Mouse (Mus musculus): ENCODE data around the gene Olfr103. TPM values are rescaled to one million over a fixed set of nuclear protein-coding genes. Genes with fewer than 3 reads are reported as not detected.

The Olfr103 gene
- not detected in 2 replicates for polyA plus RNA-seq (2016; fragmentation: Nextera tagmentation; extraction: Ambion mirVana)

- DNase-seq (ENCODE audit: low spot score): no peak
- WGBS: 94% methylated on average over 2 of the region's 2 CpGs
- H3K4me3 ChIP-seq: no peak within 1 kb of the TSS
- H3K9me3 ChIP-seq (replicated peaks): no peaks in the 10 kb centered on the region
- H3K27me3 ChIP-seq (ENCODE audit: low read depth, poor library complexity, severe bottlenecking): no peaks in the 10 kb centered on the region
- no peaks in the 10 kb centered on the region for H3K36me3 ChIP-seq
- no peaks in the 10 kb centered on the region for H3K4me1 ChIP-seq
- no peak within 1 kb of the TSS for H3K27ac ChIP-seq
These were observed at the start of gene Olfr103 for GRCm38 (mm10) chr17:37339598-37339997. Gene Olfr103 (minus strand): TSS chr17:37339698.

GRCm38 (mm10) chr17:37378733-37379132 lies 39.2 kb upstream of the Olfr103 start, which contains the start of gene Olfr105-ps:
Gene Olfr105-ps (plus strand): TSS chr17:37379033.
- H3K36me3 ChIP-seq: no peaks in the 10 kb centered on the region
- H3K4me1 ChIP-seq: no peaks in the 10 kb centered on the region

GRCm38 (mm10) chr17:37359282-37359681 lies 19.8 kb upstream of the Olfr103 start, which contains the start of gene Olfr104-ps:
Gene Olfr104-ps (plus strand): TSS chr17:37359582.
- no peaks in the 10 kb centered on the region for H3K9me3 ChIP-seq (replicated peaks)
- H3K4me1 ChIP-seq: no peaks in the 10 kb centered on the region
- no peaks in the 10 kb centered on the region for H3K27me3 ChIP-seq (ENCODE audit: low read depth, poor library complexity, severe bottlenecking)
- DNase-seq (ENCODE audit: low spot score): no peak
- H3K27ac ChIP-seq: no peak within 1 kb of the TSS
- no peaks in the 10 kb centered on the region for H3K36me3 ChIP-seq
- H3K4me3 ChIP-seq: no peak within 1 kb of the TSS

More at GRCm38 (mm10) chr17:37378733-37379132, 39.2 kb upstream of the Olfr103 start, which contains the start of gene Olfr105-ps:
- Histone ChIP-seq H3K27me3 (ENCODE audit: low read depth, poor library complexity, severe bottlenecking) (no peaks in the 10 kb centered on the region), H3K27ac (no peak within 1 kb of the TSS), H3K9me3 (replicated peaks) (no peaks in the 10 kb centered on the region), H3K4me3 (no peak within 1 kb of the TSS)
- no peak for DNase-seq (ENCODE audit: low spot score)

- no peak within 1 kb of the TSS for H3K27ac ChIP-seq
- no peaks in the 10 kb centered on the region for H3K36me3 ChIP-seq
- H3K4me3 ChIP-seq: no peak within 1 kb of the TSS
- no peaks in the 10 kb centered on the region for H3K27me3 ChIP-seq (ENCODE audit: low read depth, poor library complexity, severe bottlenecking)
- no peak for DNase-seq (ENCODE audit: low spot score)
- H3K9me3 ChIP-seq (replicated peaks): no peaks in the 10 kb centered on the region; the same call in 1 of the 2 replicates
- H3K4me1 ChIP-seq: no peaks in the 10 kb centered on the region
These were observed 22.5 kb downstream of the Olfr103 start, which contains the start of gene Olfr102 for GRCm38 (mm10) chr17:37316954-37317353. Gene Olfr102 (minus strand): TSS chr17:37317054.

GRCm38 (mm10) chr17:37310146-37310699 lies 29.3 kb downstream of the Olfr103 start:
- Histone ChIP-seq H3K36me3 (no peaks in the 10 kb centered on the region), H3K9me3 (replicated peaks) (no peaks in the 10 kb centered on the region), H3K27ac (no peak overlapping the region), H3K4me1 (no peaks in the 10 kb centered on the region), H3K4me3 (no peak overlapping the region), H3K27me3 (ENCODE audit: low read depth, poor library complexity, severe bottlenecking) (no peaks in the 10 kb centered on the region)
- no peak for DNase-seq (ENCODE audit: low spot score)
- WGBS: 48% methylated on average over 2 of the region's 2 CpGs

GRCm38 (mm10) chr17:37308483-37308882 lies 31.0 kb downstream of the Olfr103 start:
- WGBS: 46% methylated on average over 4 of the region's 4 CpGs

GRCm38 (mm10) chr17:37304213-37304612 lies 35.3 kb downstream of the Olfr103 start, which contains the start of gene Olfr101:
Gene Olfr101 (minus strand): TSS chr17:37304313.
- no peaks in the 10 kb centered on the region for H3K9me3 ChIP-seq (replicated peaks)
- no peaks in the 10 kb centered on the region for H3K27me3 ChIP-seq (ENCODE audit: low read depth, poor library complexity, severe bottlenecking)
- no peaks in the 10 kb centered on the region for H3K4me1 ChIP-seq
- 89% methylated on average over 4 of the region's 4 CpGs for WGBS
- no peaks in the 10 kb centered on the region for H3K36me3 ChIP-seq
- no peak within 1 kb of the TSS for H3K4me3 ChIP-seq
- H3K27ac ChIP-seq: no peak within 1 kb of the TSS
- no peak for DNase-seq (ENCODE audit: low spot score)

More at GRCm38 (mm10) chr17:37308483-37308882, 31.0 kb downstream of the Olfr103 start:
- H3K4me1 ChIP-seq: no peaks in the 10 kb centered on the region
- no peak for DNase-seq (ENCODE audit: low spot score)
- H3K4me3 ChIP-seq: no peak overlapping the region
- no peaks in the 10 kb centered on the region for H3K27me3 ChIP-seq (ENCODE audit: low read depth, poor library complexity, severe bottlenecking)
- no peaks in the 10 kb centered on the region for H3K36me3 ChIP-seq
- no peak overlapping the region for H3K27ac ChIP-seq
- H3K9me3 ChIP-seq (replicated peaks): no peaks in the 10 kb centered on the region

Other genes starting within 250 kb of the Olfr103 start
- gene Olfr91, start 241.4 kb downstream of the Olfr103 start, polyA plus RNA-seq (2016; fragmentation: Nextera tagmentation; extraction: Ambion mirVana): 0.05 TPM in 1 of 2 replicates, not detected in the other
- not detected in 2 replicates for gene Olfr92, start 219.6 kb downstream of the Olfr103 start, polyA plus RNA-seq (2016; fragmentation: Nextera tagmentation; extraction: Ambion mirVana)
- not detected in 2 replicates for gene Olfr93, start 178.2 kb downstream of the Olfr103 start, polyA plus RNA-seq (2016; fragmentation: Nextera tagmentation; extraction: Ambion mirVana)
- gene Ubd, start 145.8 kb downstream of the Olfr103 start, polyA plus RNA-seq (2016; fragmentation: Nextera tagmentation; extraction: Ambion mirVana): not detected in 2 replicates
- not detected in 2 replicates for gene Olfr94, start 138.7 kb downstream of the Olfr103 start, polyA plus RNA-seq (2016; fragmentation: Nextera tagmentation; extraction: Ambion mirVana)
- gene Olfr95, start 126.6 kb downstream of the Olfr103 start, polyA plus RNA-seq (2016; fragmentation: Nextera tagmentation; extraction: Ambion mirVana): not detected in 2 replicates
- not detected in 2 replicates for gene Olfr96, start 119.6 kb downstream of the Olfr103 start, polyA plus RNA-seq (2016; fragmentation: Nextera tagmentation; extraction: Ambion mirVana)
- gene Olfr97, start 102.4 kb downstream of the Olfr103 start, polyA plus RNA-seq (2016; fragmentation: Nextera tagmentation; extraction: Ambion mirVana): not detected in 2 replicates
- gene Olfr98, start 75.9 kb downstream of the Olfr103 start, polyA plus RNA-seq (2016; fragmentation: Nextera tagmentation; extraction: Ambion mirVana): not detected in 2 replicates
- 0.64 and 0.74 TPM in 2 replicates for gene H2-M3, start 69.5 kb downstream of the Olfr103 start, polyA plus RNA-seq (2016; fragmentation: Nextera tagmentation; extraction: Ambion mirVana)
- not detected in 2 replicates for gene Olfr99, start 56.2 kb downstream of the Olfr103 start, polyA plus RNA-seq (2016; fragmentation: Nextera tagmentation; extraction: Ambion mirVana)
- not detected in 2 replicates for gene Olfr101, start 35.4 kb downstream of the Olfr103 start, polyA plus RNA-seq (2016; fragmentation: Nextera tagmentation; extraction: Ambion mirVana)
- not detected in 2 replicates for gene Olfr102, start 22.6 kb downstream of the Olfr103 start, polyA plus RNA-seq (2016; fragmentation: Nextera tagmentation; extraction: Ambion mirVana)
- not detected in 2 replicates for gene Olfr104-ps, start 19.9 kb upstream of the Olfr103 start, polyA plus RNA-seq (2016; fragmentation: Nextera tagmentation; extraction: Ambion mirVana)
- not detected in 2 replicates for gene Olfr105-ps, start 39.3 kb upstream of the Olfr103 start, polyA plus RNA-seq (2016; fragmentation: Nextera tagmentation; extraction: Ambion mirVana)
- gene Olfr106-ps, start 50.7 kb upstream of the Olfr103 start, polyA plus RNA-seq (2016; fragmentation: Nextera tagmentation; extraction: Ambion mirVana): not detected in 2 replicates
- gene Olfr107, start 59.5 kb upstream of the Olfr103 start, polyA plus RNA-seq (2016; fragmentation: Nextera tagmentation; extraction: Ambion mirVana): not detected in 2 replicates
- not detected in 2 replicates for gene Olfr108, start 105.8 kb upstream of the Olfr103 start, polyA plus RNA-seq (2016; fragmentation: Nextera tagmentation; extraction: Ambion mirVana)
- gene Olfr109, start 119.2 kb upstream of the Olfr103 start, polyA plus RNA-seq (2016; fragmentation: Nextera tagmentation; extraction: Ambion mirVana): not detected in 2 replicates
- gene H2-M2, start 143.9 kb upstream of the Olfr103 start, polyA plus RNA-seq (2016; fragmentation: Nextera tagmentation; extraction: Ambion mirVana): not detected in 2 replicates
- not detected in 2 replicates for gene Olfr110, start 152.8 kb upstream of the Olfr103 start, polyA plus RNA-seq (2016; fragmentation: Nextera tagmentation; extraction: Ambion mirVana)
- not detected in 2 replicates for gene Olfr111, start 168.3 kb upstream of the Olfr103 start, polyA plus RNA-seq (2016; fragmentation: Nextera tagmentation; extraction: Ambion mirVana)
- not detected in 2 replicates for gene Olfr112, start 229.8 kb upstream of the Olfr103 start, polyA plus RNA-seq (2016; fragmentation: Nextera tagmentation; extraction: Ambion mirVana)
- not detected in 2 replicates for gene Olfr113, start 238.0 kb upstream of the Olfr103 start, polyA plus RNA-seq (2016; fragmentation: Nextera tagmentation; extraction: Ambion mirVana)